Mouse (Mus musculus) midbrain, postnatal 0 days (tissue): ENCODE data around the gene Ppy. TPM values are rescaled to one million over a fixed set of nuclear protein-coding genes. Genes with fewer than 3 reads are reported as not detected.

ENCODE experiments used
- ATAC-seq: fragments of 200-750 bp; cut with Nextera tagmentation; 2 replicates; pipeline ENCODE4 v1.8.0; 2017; ENCODE audit warnings: moderate number of reproducible peaks, mild to moderate bottlenecking, moderate TSS enrichment, moderate library complexity; ENCODE audit not compliant: low FRiP score
- DNase-seq: peaks from one replicate; pipeline ENCODE4 v3.0.0-alpha.2; 2015; ENCODE audit warnings: low spot score
- H3K27ac ChIP-seq: fragments of 300-500 bp; sonication (generic); 2 replicates; pipeline ENCODE4 v1.5.1; 2014; ENCODE audit warnings: low read depth, mild to moderate bottlenecking, low read length, mixed read lengths
- H3K27me3 ChIP-seq: fragments of 300-500 bp; sonication (generic); 2 replicates; pipeline ENCODE4 v1.6.1; 2014; ENCODE audit warnings: low read length, control low read depth, mixed read lengths; ENCODE audit not compliant: insufficient read depth
- H3K36me3 ChIP-seq: fragments of 300-500 bp; sonication (generic); 2 replicates; pipeline ENCODE4 v1.6.1; 2014; ENCODE audit warnings: low read length, control low read depth, mixed read lengths; ENCODE audit not compliant: insufficient read depth
- H3K4me1 ChIP-seq: fragments of 300-500 bp; sonication (generic); 2 replicates; pipeline ENCODE4 v1.6.1; 2014; ENCODE audit warnings: mild to moderate bottlenecking, control low read depth, antibody characterized with exemption, low read length, mixed read lengths; ENCODE audit not compliant: insufficient read depth
- H3K4me2 ChIP-seq: fragments of 300-500 bp; sonication (generic); 2 replicates; pipeline ENCODE4 v1.6.1; 2014; ENCODE audit warnings: low read depth, mild to moderate bottlenecking, low read length, mixed read lengths; ENCODE audit not compliant: poor library complexity, severe bottlenecking
- H3K4me3 ChIP-seq: fragments of 300-500 bp; sonication (generic); 2 replicates; pipeline ENCODE4 v1.5.1; 2014; ENCODE audit warnings: low read depth, mild to moderate bottlenecking, low read length, moderate library complexity
- H3K9ac ChIP-seq: fragments of 300-500 bp; sonication (generic); replicated peaks from 2 replicates; pipeline ENCODE4 v1.6.1; 2014; ENCODE audit warnings: mild to moderate bottlenecking, low read length, moderate library complexity, mixed read lengths; ENCODE audit not compliant: poor library complexity, severe bottlenecking
- H3K9me3 ChIP-seq: fragments of 300-500 bp; sonication (generic); 2 replicates; pipeline ENCODE4 v1.6.1; 2016; ENCODE audit warnings: low read length, control low read depth
- CTCF ChIP-seq: IDR thresholded peaks from 2 replicates; pipeline ENCODE4 v1.5.1; 2016; ENCODE audit warnings: antibody characterized with exemption, mild to moderate bottlenecking
- WGBS: fragments of 180-500 bp; shearing (Covaris S2); extraction: QIAGEN DNeasy Blood & Tissue Kit; methylation state at CpG from one replicate; pipeline ENCODE4 v1.1.7; 2014; 5-methylcytosine and 5-hydroxymethylcytosine counted together
- polyA plus RNA-seq: library from polyadenylated mRNA; unstranded; fragments of >200 nt; fragmentation: Nextera tagmentation; extraction: Ambion mirVana; gene quantifications from 2 replicates; pipeline ENCODE4 v1.2.1, GENCODE M21; 2015
- total RNA-seq: library from RNA; depleted of rRNA; stranded (reverse); fragments of >200 nt; gene quantifications from 2 replicates; pipeline ENCODE4 v1.2.3, GENCODE M21; 2014

The Ppy gene
- total and polyA plus RNA-seq, 2 experiments from 2014 or later: not detected

- 25% methylated on average over 13 of the region's 13 CpGs for WGBS
- Histone ChIP-seq H3K4me2 (peak overlapping the region; percentile 29), H3K27me3 (peaks cover 67% of the 10 kb centered on the region), H3K9ac (0 out of 2 replicates have a peak overlapping the region, but pooled peaks have one; percentile 13), H3K4me1 (no peaks in the 10 kb centered on the region; the same call in 1 of the 2 replicates), H3K4me3 (peak overlapping the region; percentile 21; the same call in 1 of the 2 replicates), H3K36me3 (no peaks in the 10 kb centered on the region), H3K27ac (no peak overlapping the region), H3K9me3 (no peaks in the 10 kb centered on the region)
- ATAC-seq: no peak
- TF ChIP-seq CTCF: no peak
- DNase-seq: no peak
Observed at GRCm38 (mm10) chr11:102144957-102145470, 43.9 kb upstream of the Ppy start.

GRCm38 (mm10) chr11:102142355-102142754 is 41.2 kb upstream of the Ppy start:
- Histone ChIP-seq H3K27me3 (peaks cover 44% of the 10 kb centered on the region), H3K27ac (no peak overlapping the region), H3K36me3 (no peaks in the 10 kb centered on the region), H3K9me3 (no peaks in the 10 kb centered on the region), H3K4me3 (no peak overlapping the region), H3K4me2 (no peak overlapping the region), H3K4me1 (no peaks in the 10 kb centered on the region; the same call in 1 of the 2 replicates), H3K9ac (no peak overlapping the region)
- no peak for TF ChIP-seq CTCF
- DNase-seq: no peak
- 66% methylated on average over 7 of the region's 7 CpGs for WGBS
- ATAC-seq: no peak

- no peaks in the 10 kb centered on the region for H3K9me3 ChIP-seq
- H3K4me1 ChIP-seq: no peaks in the 10 kb centered on the region; the same call in 1 of the 2 replicates
- 3% methylated on average over 5 of the region's 5 CpGs for WGBS
Observed at GRCm38 (mm10) chr11:102140508-102140907, 39.4 kb upstream of the Ppy start.

GRCm38 (mm10) chr11:102138447-102138740 is 37.3 kb upstream of the Ppy start:
- Histone ChIP-seq H3K4me3 (peak overlapping the region; percentile 17; the same call in 1 of the 2 replicates), H3K4me1 (no peaks in the 10 kb centered on the region), H3K4me2 (peak overlapping the region; percentile 55), H3K27ac (no peak overlapping the region), H3K9me3 (no peaks in the 10 kb centered on the region), H3K9ac (no peak overlapping the region), H3K36me3 (no peaks in the 10 kb centered on the region), H3K27me3 (peaks cover 8% of the 10 kb centered on the region; the same call in 1 of the 2 replicates)
- 0% methylated on average over 18 of the region's 18 CpGs for WGBS
- no peak for ATAC-seq
- TF ChIP-seq CTCF: peak; percentile 96
- peak; percentile 84 for DNase-seq

More at GRCm38 (mm10) chr11:102140508-102140907, 39.4 kb upstream of the Ppy start:
- no peak overlapping the region for H3K9ac ChIP-seq
- ATAC-seq (no peak), DNase-seq (peak; percentile 62)
- H3K4me3 ChIP-seq: no peak overlapping the region
- H3K27me3 ChIP-seq: peaks cover 26% of the 10 kb centered on the region
- TF ChIP-seq CTCF: peak; percentile 88
- H3K27ac ChIP-seq: no peak overlapping the region
- no peak overlapping the region for H3K4me2 ChIP-seq
- H3K36me3 ChIP-seq: no peaks in the 10 kb centered on the region

- WGBS: 48% methylated on average over 13 of the region's 13 CpGs
- H3K27me3 ChIP-seq: 0 out of 2 replicates have a peak, but pooled peaks cover 3% of the 10 kb centered on the region
- H3K36me3 ChIP-seq: no peaks in the 10 kb centered on the region
- DNase-seq (no peak), ATAC-seq (no peak)
- H3K9me3 ChIP-seq: no peaks in the 10 kb centered on the region
- no peaks in the 10 kb centered on the region for H3K4me1 ChIP-seq
- H3K4me3 ChIP-seq: peak overlapping the region; percentile 17; the same call in 1 of the 2 replicates
- no peak overlapping the region for H3K27ac ChIP-seq
- no peak overlapping the region for H3K9ac ChIP-seq
- H3K4me2 ChIP-seq: peak overlapping the region; percentile 55
- no peak for TF ChIP-seq CTCF
Observed at GRCm38 (mm10) chr11:102137625-102138446, 36.7 kb upstream of the Ppy start.

- DNase-seq: peak; percentile 69
Observed at GRCm38 (mm10) chr11:102134516-102134915, 33.4 kb upstream of the Ppy start.

More at GRCm38 (mm10) chr11:102134516-102134915, 33.4 kb upstream of the Ppy start:
- no peak for ATAC-seq
- no peaks in the 10 kb centered on the region for H3K27me3 ChIP-seq
- H3K9me3 ChIP-seq: no peaks in the 10 kb centered on the region
- no peak overlapping the region for H3K4me3 ChIP-seq
- no peaks in the 10 kb centered on the region for H3K36me3 ChIP-seq
- H3K4me1 ChIP-seq: no peaks in the 10 kb centered on the region
- TF ChIP-seq CTCF: no peak
- H3K4me2 ChIP-seq: no peak overlapping the region
- no peak overlapping the region for H3K27ac ChIP-seq
- no peak overlapping the region for H3K9ac ChIP-seq
- 17% methylated on average over 4 of the region's 4 CpGs for WGBS
